Mouse (Mus musculus) heart, postnatal 10 days (tissue): Measurements from ENCODE around the gene Defb39. TPM values are rescaled to one million over a fixed set of nuclear protein-coding genes. Genes with fewer than 3 reads are reported as not detected.

Source experiments
- DNase-seq, 2 experiments: peaks; one replicate each; pipeline ENCODE4 v3.0.0; 2021
- intact Hi-C: fragments of 180-260 bp; cut with DNase I; formaldehyde crosslinking; loops from one replicate; pipeline ENCODE4 v1.15.1; 2025
- total RNA-seq, 2 experiments: library from RNA; stranded (reverse); gene quantifications; 2 replicates each; pipeline ENCODE4 v1.2.3; 2021

Gene Defb39
- total RNA-seq: not detected

GRCm38 (mm10) chr8:19064710-19065109 lies at the start of gene Defb39:
Gene Defb39 (minus strand): TSS chr8:19064810.
- DNase-seq: no peak
- intact Hi-C loops: no loop called here

- intact Hi-C loops: no loop called here
- DNase-seq: no peak
Observed at GRCm38 (mm10) chr8:19066013-19066412, 1.4 kb upstream of the Defb39 start.

- DNase-seq: no peak
- intact Hi-C loops: no loop called here
Observed at GRCm38 (mm10) chr8:19062891-19063290, 1.7 kb downstream of the Defb39 start.

GRCm38 (mm10) chr8:19045242-19045641 lies 19.4 kb downstream of the Defb39 start:
- intact Hi-C loops: no loop called here
- DNase-seq: no peak

- DNase-seq: no peak
- intact Hi-C loops: no loop called here
Observed at GRCm38 (mm10) chr8:19026466-19026865, 38.1 kb downstream of the Defb39 start, which contains the start of gene Defb38. Gene Defb38 (minus strand): TSS chr8:19026566.

Other genes starting within 250 kb of the Defb39 start
- gene Defb40, start 86.6 kb downstream of the Defb39 start, total RNA-seq: not detected
- gene Defb37, start 73.8 kb downstream of the Defb39 start, total RNA-seq: not detected
- not detected for gene Defb38, start 38.2 kb downstream of the Defb39 start, total RNA-seq
- not detected for gene Defb12, start 50.0 kb upstream of the Defb39 start, total RNA-seq
- gene Defb34, start 58.9 kb upstream of the Defb39 start, total RNA-seq: not detected
- gene Gm45826, start 76.0 kb upstream of the Defb39 start, total RNA-seq: not detected
- not detected for gene Defb14, start 129.5 kb upstream of the Defb39 start, total RNA-seq
- gene Defb4, start 133.9 kb upstream of the Defb39 start, total RNA-seq: not detected
- gene Defb6, start 160.7 kb upstream of the Defb39 start, total RNA-seq: not detected
- gene Defb46, start 175.1 kb upstream of the Defb39 start, total RNA-seq: not detected
- not detected for gene Defb5, start 182.8 kb upstream of the Defb39 start, total RNA-seq
- not detected for gene Defb3, start 228.6 kb upstream of the Defb39 start, total RNA-seq